Mouse (Mus musculus): Measurements from ENCODE around the gene Fli1.

GRCm38 (mm10) chr9:32565309-32565708, 22.6 kb upstream of the Fli1 start:
- TF ChIP-seq CTCF (IDR thresholded peaks at IDR 0.05; ENCODE audit: insufficient read depth, low read depth, low read length) (no peak), POLR2A (IDR thresholded peaks at IDR 0.05; ENCODE audit: insufficient read depth, low read depth, low read length) (no peak)

Measured in olfactory bulb, adult 2 months (tissue).